Mouse (Mus musculus) c-Kit-positive CD71-positive TER-119-positive erythroid progenitor cells, embryonic 14.5 days (primary cell): ENCODE measurements at regions not wholly inside any gene's neighbourhood (a gene's known extent, or its start where the extent isn't known, plus 50 kb on each side); places are given as distances from the start of the nearest gene placed in this dataset.

Experiments used
- DNase-seq: peaks from one replicate; pipeline ENCODE4 v3.0.0-alpha.2; 2013; ENCODE audit warnings: low spot score

- DNase-seq, result no peak
Measured at GRCm38 (mm10) chr1:35331602-35332339, 482.0 kb downstream of the Plekhb2 start.

GRCm38 (mm10) chr1:35332340-35332684, 482.5 kb downstream of the Plekhb2 start:
- DNase-seq, result no peak

GRCm38 (mm10) chr1:35337647-35338046, 487.9 kb downstream of the Plekhb2 start:
- no peak for DNase-seq

GRCm38 (mm10) chr1:35338184-35338583, 488.4 kb downstream of the Plekhb2 start:
- no peak for DNase-seq

- no peak for DNase-seq
Measured at GRCm38 (mm10) chr1:35344539-35344938, 494.8 kb downstream of the Plekhb2 start.

GRCm38 (mm10) chr1:35348294-35348693, 498.5 kb downstream of the Plekhb2 start:
- no peak for DNase-seq

GRCm38 (mm10) chr1:35358981-35359380, 509.2 kb downstream of the Plekhb2 start:
- no peak for DNase-seq

- no peak for DNase-seq
Measured at GRCm38 (mm10) chr1:35361465-35361864, 511.7 kb downstream of the Plekhb2 start.

GRCm38 (mm10) chr1:35362836-35363235, 513.1 kb downstream of the Plekhb2 start:
- no peak for DNase-seq

GRCm38 (mm10) chr1:35366559-35366958, 516.8 kb downstream of the Plekhb2 start:
- no peak for DNase-seq

GRCm38 (mm10) chr1:35372751-35373150, 523.0 kb downstream of the Plekhb2 start:
- DNase-seq, result no peak

GRCm38 (mm10) chr1:35380633-35381385, 531.0 kb downstream of the Plekhb2 start:
- DNase-seq, result no peak

- DNase-seq, result peak; percentile 33
Measured at GRCm38 (mm10) chr1:35385430-35385829, 535.7 kb downstream of the Plekhb2 start.

GRCm38 (mm10) chr1:35388181-35388580, 538.4 kb downstream of the Plekhb2 start:
- peak; percentile 3 for DNase-seq

- no peak for DNase-seq
Measured at GRCm38 (mm10) chr1:35390371-35390770, 540.6 kb downstream of the Plekhb2 start.

- DNase-seq, result no peak
Measured at GRCm38 (mm10) chr1:35390858-35391586, 541.2 kb downstream of the Plekhb2 start.

GRCm38 (mm10) chr1:35393550-35394118, 543.9 kb downstream of the Plekhb2 start:
- DNase-seq, result no peak

- no peak for DNase-seq
Measured at GRCm38 (mm10) chr1:35400674-35401359, 551.0 kb downstream of the Plekhb2 start.

- no peak for DNase-seq
Measured at GRCm38 (mm10) chr1:35402995-35403394, 553.2 kb downstream of the Plekhb2 start.

GRCm38 (mm10) chr1:35405418-35405817, 555.6 kb downstream of the Plekhb2 start:
- DNase-seq, result no peak

GRCm38 (mm10) chr1:35415646-35416045, 565.9 kb downstream of the Plekhb2 start:
- DNase-seq, result no peak
